Mouse (Mus musculus) lung, embryonic 16.5 days (tissue): ENCODE data around the gene Hdac9. TPM values are rescaled to one million over a fixed set of nuclear protein-coding genes. Genes with fewer than 3 reads are reported as not detected.

Experiments
- ATAC-seq: fragments of 200-750 bp; cut with Nextera tagmentation; 2 replicates; pipeline ENCODE4 v1.8.0; 2017; ENCODE audit warnings: low read depth, mild to moderate bottlenecking, moderate library complexity
- H3K27ac ChIP-seq: fragments of 300-500 bp; sonication (generic); 2 replicates; pipeline ENCODE4 v1.5.1; 2014; ENCODE audit warnings: mild to moderate bottlenecking, control low read depth, low read length
- H3K27me3 ChIP-seq: fragments of 300-500 bp; sonication (generic); 2 replicates; pipeline ENCODE4 v1.6.1; 2014; ENCODE audit warnings: low read depth, low read length, mixed read lengths; ENCODE audit not compliant: control insufficient read depth, insufficient read depth
- H3K36me3 ChIP-seq: fragments of 300-500 bp; sonication (generic); 2 replicates; pipeline ENCODE4 v1.6.1; 2014; ENCODE audit warnings: low read length; ENCODE audit not compliant: control insufficient read depth, insufficient read depth
- H3K4me1 ChIP-seq: fragments of 300-500 bp; sonication (generic); replicated peaks from 2 replicates; pipeline ENCODE4 v1.6.1; 2014; ENCODE audit warnings: low read length, mixed read lengths; ENCODE audit not compliant: control insufficient read depth, insufficient read depth
- H3K4me2 ChIP-seq: fragments of 300-500 bp; sonication (generic); 2 replicates; pipeline ENCODE4 v1.6.1; 2014; ENCODE audit warnings: low read depth, low read length, control low read depth
- H3K4me3 ChIP-seq: fragments of 300-500 bp; sonication (generic); 2 replicates; pipeline ENCODE4 v1.5.1; 2014; ENCODE audit warnings: mild to moderate bottlenecking, low read length, control low read depth
- H3K9ac ChIP-seq: fragments of 300-500 bp; sonication (generic); 2 replicates; pipeline ENCODE4 v1.6.1; 2014; ENCODE audit warnings: low read length, control low read depth
- H3K9me3 ChIP-seq: fragments of 300-500 bp; sonication (generic); 2 replicates; pipeline ENCODE4 v1.6.1; 2016; ENCODE audit warnings: low read length; ENCODE audit not compliant: control insufficient read depth
- WGBS: fragments of 180-500 bp; shearing (Covaris S2); extraction: QIAGEN DNeasy Blood & Tissue Kit; methylation state at CpG from one replicate; pipeline ENCODE4 v1.1.7; 2014; 5-methylcytosine and 5-hydroxymethylcytosine counted together
- polyA plus RNA-seq: library from polyadenylated mRNA; unstranded; fragments of >200 nt; fragmentation: Nextera tagmentation; extraction: Ambion mirVana; gene quantifications from 2 replicates; pipeline ENCODE4 v1.2.1, GENCODE M21; 2015

Hdac9 gene
- polyA plus RNA-seq, 1 experiment from 2014 or later, result 5.9 TPM

DNA sequence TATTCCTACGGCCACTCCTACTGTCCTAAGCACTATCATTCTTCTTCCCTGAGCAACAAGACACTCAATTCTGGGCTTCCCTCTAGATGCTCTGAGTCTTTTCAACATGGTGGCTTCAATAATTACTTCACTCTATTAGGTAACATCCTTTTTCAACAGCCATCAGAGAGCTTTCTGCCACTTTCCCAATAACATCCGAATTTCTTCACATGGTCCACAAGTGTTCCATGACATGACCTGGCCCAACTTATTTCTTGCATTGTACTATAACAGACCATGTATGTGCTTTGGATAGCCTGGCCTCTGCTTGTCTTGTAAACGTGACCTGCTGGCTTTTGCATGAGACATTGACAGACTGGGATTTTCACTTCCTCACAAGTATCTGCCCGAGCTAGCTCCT, 538.3 kb downstream of the Hdac9 start:
- Histone ChIP-seq H3K27ac (no peak overlapping the region), H3K4me3 (no peak overlapping the region), H3K9ac (no peak overlapping the region), H3K27me3 (no peaks in the 10 kb centered on the region), H3K4me1 (no peaks in the 10 kb centered on the region), H3K36me3 (no peaks in the 10 kb centered on the region), H3K9me3 (no peaks in the 10 kb centered on the region), H3K4me2 (no peak overlapping the region)
- 79% methylated on average over 4 of the region's 4 CpGs for WGBS
- ATAC-seq, result no peak

- no peak overlapping the region for H3K4me2 ChIP-seq
- WGBS, result 13% methylated on average over 6 of the region's 6 CpGs
- no peak overlapping the region for H3K4me3 ChIP-seq
- no peaks in the 10 kb centered on the region for H3K9me3 ChIP-seq
- H3K27me3 ChIP-seq, result no peaks in the 10 kb centered on the region
- ATAC-seq, result no peak
- no peak overlapping the region for H3K27ac ChIP-seq
- no peak overlapping the region for H3K9ac ChIP-seq
- H3K4me1 ChIP-seq, result no peaks in the 10 kb centered on the region
- no peaks in the 10 kb centered on the region for H3K36me3 ChIP-seq
Observed at GRCm38 (mm10) chr12:34351906-34352305, 565.0 kb downstream of the Hdac9 start.

DNA sequence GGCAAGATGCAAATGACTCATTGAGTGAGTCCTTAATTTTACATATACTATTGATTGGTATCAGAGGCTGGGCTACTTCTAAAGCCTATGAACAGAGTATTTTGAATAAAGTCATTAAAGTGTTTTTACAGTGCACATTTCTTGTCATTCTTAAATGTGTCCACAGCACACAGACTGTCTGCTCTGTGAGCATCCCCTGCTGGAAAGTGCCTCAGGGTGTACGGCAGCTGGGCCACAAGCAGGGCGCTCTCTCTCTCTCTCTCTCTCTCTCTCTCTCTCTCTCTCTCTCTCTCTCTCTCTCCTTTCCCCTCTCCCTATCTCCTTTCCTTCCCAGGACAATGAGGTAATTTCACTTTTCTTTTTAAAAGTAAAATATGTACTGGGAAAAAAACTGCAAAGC, 569.4 kb downstream of the Hdac9 start:
- WGBS, result 71% methylated on average over 2 of the region's 2 CpGs
- Histone ChIP-seq H3K9me3 (no peaks in the 10 kb centered on the region), H3K36me3 (no peaks in the 10 kb centered on the region), H3K4me1 (no peaks in the 10 kb centered on the region), H3K4me2 (no peak overlapping the region), H3K27ac (no peak overlapping the region), H3K9ac (no peak overlapping the region), H3K4me3 (no peak overlapping the region), H3K27me3 (no peaks in the 10 kb centered on the region)
- no peak for ATAC-seq

DNA sequence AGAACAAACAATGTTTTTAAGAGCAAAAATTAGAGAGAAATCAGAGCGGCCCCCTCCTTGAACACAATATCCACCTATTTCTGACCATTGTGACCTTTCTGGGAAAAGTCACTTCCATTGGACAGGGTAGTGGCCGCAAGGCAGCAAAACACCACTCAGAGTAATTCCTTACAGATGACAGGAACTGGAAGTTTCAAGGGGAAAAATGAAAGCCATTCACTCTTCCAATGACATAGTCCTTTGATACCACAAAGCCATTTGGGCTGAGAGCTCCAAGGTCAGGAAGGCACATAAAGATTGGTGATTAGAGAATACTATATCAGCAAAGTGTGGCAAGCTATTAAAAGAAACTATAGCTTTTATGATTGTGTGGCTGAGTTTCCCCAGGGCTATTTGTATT, 574.1 kb downstream of the Hdac9 start:
- H3K4me2 ChIP-seq, result no peak overlapping the region
- ATAC-seq, result no peak

DNA sequence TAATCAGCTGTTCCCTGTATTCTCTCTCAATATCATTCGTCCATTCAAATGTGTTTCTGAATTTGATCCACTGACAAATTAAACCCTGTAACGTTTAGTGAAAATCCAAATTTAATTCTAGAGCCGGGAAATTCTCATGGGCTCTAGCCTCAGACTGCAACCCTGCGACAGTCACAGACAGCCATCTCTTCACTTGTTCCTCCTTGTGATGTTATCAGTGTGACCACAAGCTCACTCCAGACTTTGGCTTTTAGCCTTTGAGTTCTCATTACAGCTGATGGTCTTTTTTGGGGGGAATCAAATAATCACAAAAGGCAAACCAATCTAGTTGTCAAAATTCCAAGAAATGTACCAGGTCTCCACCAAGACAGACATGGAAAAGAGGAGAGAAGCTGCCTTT, 578.0 kb downstream of the Hdac9 start:
- Histone ChIP-seq H3K9me3 (no peaks in the 10 kb centered on the region), H3K4me2 (no peak overlapping the region)
- ATAC-seq, result no peak

More for the DNA sequence above, 574.1 kb downstream of the Hdac9 start:
- H3K4me3 ChIP-seq, result no peak overlapping the region
- H3K4me1 ChIP-seq, result no peaks in the 10 kb centered on the region
- H3K36me3 ChIP-seq, result no peaks in the 10 kb centered on the region
- no peaks in the 10 kb centered on the region for H3K27me3 ChIP-seq
- no peak overlapping the region for H3K27ac ChIP-seq
- WGBS, result 78% methylated on average over 2 of the region's 2 CpGs
- no peak overlapping the region for H3K9ac ChIP-seq
- H3K9me3 ChIP-seq, result no peaks in the 10 kb centered on the region

GRCm38 (mm10) chr12:34334455-34335084, 582.3 kb downstream of the Hdac9 start:
- H3K9me3 ChIP-seq, result no peaks in the 10 kb centered on the region
- H3K4me1 ChIP-seq, result no peaks in the 10 kb centered on the region
- H3K27ac ChIP-seq, result no peak overlapping the region
- no peak overlapping the region for H3K4me3 ChIP-seq
- no peak for ATAC-seq
- no peaks in the 10 kb centered on the region for H3K36me3 ChIP-seq
- H3K9ac ChIP-seq, result no peak overlapping the region
- H3K27me3 ChIP-seq, result no peaks in the 10 kb centered on the region
- 60% methylated on average over 4 of the region's 4 CpGs for WGBS
- H3K4me2 ChIP-seq, result no peak overlapping the region

More for the DNA sequence above, 578.0 kb downstream of the Hdac9 start:
- H3K36me3 ChIP-seq, result no peaks in the 10 kb centered on the region
- H3K27me3 ChIP-seq, result no peaks in the 10 kb centered on the region
- H3K27ac ChIP-seq, result no peak overlapping the region
- 68% methylated on average over 4 of the region's 4 CpGs for WGBS
- H3K4me1 ChIP-seq, result no peaks in the 10 kb centered on the region
- H3K4me3 ChIP-seq, result no peak overlapping the region
- no peak overlapping the region for H3K9ac ChIP-seq

- Histone ChIP-seq H3K4me2 (no peak overlapping the region), H3K27me3 (no peaks in the 10 kb centered on the region), H3K4me3 (no peak overlapping the region), H3K4me1 (no peaks in the 10 kb centered on the region), H3K9me3 (no peaks in the 10 kb centered on the region), H3K9ac (no peak overlapping the region), H3K36me3 (no peaks in the 10 kb centered on the region), H3K27ac (no peak overlapping the region)
- no peak for ATAC-seq
- 38% methylated on average over 4 of the region's 4 CpGs for WGBS
Observed at GRCm38 (mm10) chr12:34332884-34333283, 584.0 kb downstream of the Hdac9 start.

DNA sequence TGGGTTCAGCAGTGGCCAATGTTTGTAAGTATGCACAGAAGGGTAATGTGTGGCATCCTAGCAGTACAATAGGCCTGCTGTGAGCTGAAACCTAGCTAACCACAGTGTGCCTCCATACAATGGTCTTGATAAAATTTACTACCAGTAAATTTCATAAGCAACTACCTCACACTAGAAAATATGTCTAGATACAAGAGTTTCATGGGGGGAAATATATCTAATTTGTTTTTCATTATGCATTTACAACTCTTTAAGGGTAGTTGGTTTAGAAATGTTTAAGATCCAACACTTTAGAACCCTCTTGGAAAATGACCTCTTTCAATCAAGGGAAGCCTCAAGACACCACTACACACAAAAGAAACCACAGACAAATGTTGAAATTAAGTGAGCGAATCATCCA, 589.8 kb downstream of the Hdac9 start:
- H3K9ac ChIP-seq, result no peak overlapping the region
- H3K4me1 ChIP-seq, result no peaks in the 10 kb centered on the region
- H3K9me3 ChIP-seq, result no peaks in the 10 kb centered on the region
- 96% methylated on average over 1 of the region's 1 CpGs for WGBS
- no peak for ATAC-seq
- no peaks in the 10 kb centered on the region for H3K27me3 ChIP-seq
- no peak overlapping the region for H3K4me3 ChIP-seq
- no peak overlapping the region for H3K4me2 ChIP-seq
- no peaks in the 10 kb centered on the region for H3K36me3 ChIP-seq
- no peak overlapping the region for H3K27ac ChIP-seq

DNA sequence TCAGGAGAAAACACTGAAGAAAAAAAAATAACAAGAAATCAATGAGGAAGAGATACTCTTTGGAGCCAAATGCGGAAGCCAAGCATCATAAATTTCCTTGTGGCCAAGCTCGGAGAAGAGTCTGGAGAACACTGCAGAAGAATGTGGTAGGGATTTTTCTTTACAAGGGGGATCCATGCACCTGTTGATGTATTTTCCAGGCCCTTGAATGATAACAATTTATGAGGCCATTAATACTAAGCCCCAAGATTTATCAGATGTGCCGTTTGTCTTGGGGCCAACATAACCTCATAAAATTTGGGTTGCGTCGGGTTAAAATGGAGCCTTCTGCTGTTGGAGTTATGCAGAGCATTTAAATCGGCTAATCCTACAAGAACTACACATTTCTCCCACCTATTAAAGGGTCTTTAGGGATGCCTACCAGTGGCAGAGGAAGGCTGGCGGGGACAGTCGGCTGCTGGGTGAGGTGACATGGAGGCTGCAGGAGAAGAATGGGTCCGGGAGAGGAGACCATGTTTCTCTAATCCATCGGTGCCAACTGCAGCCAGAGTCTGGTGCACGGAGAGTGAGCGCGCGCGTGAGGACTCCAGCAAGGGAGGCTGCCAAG, 604.7 kb downstream of the Hdac9 start:
- no peak overlapping the region for H3K4me2 ChIP-seq
- no peak for ATAC-seq
- H3K27ac ChIP-seq, result no peak overlapping the region
- H3K9ac ChIP-seq, result no peak overlapping the region
- H3K27me3 ChIP-seq, result no peaks in the 10 kb centered on the region
- H3K36me3 ChIP-seq, result no peaks in the 10 kb centered on the region
- 79% methylated on average over 15 of the region's 15 CpGs for WGBS
- H3K9me3 ChIP-seq, result no peaks in the 10 kb centered on the region
- H3K4me3 ChIP-seq, result no peak overlapping the region
- H3K4me1 ChIP-seq, result no peaks in the 10 kb centered on the region
